Mouse (Mus musculus): ENCODE measurements around the gene Cyp17a1. TPM values are rescaled to one million over a fixed set of nuclear protein-coding genes. Genes with fewer than 3 reads are reported as not detected.
A peak's percentile ranks its signal among the peaks of the same experiment; 100 is the strongest.

The Cyp17a1 gene
- total RNA-seq, 2 experiments from 2014 or later = not detected

- intact Hi-C loops (cut with DNase I) = no loop called here
- no peak for DNase-seq (ENCODE audit: extremely low spot score in 1 of 2, low spot score in 2 of 2)
Measured at GRCm38 (mm10) chr19:46679720-46680383, 6.9 kb upstream of the Cyp17a1 start.

- intact Hi-C loops (cut with DNase I) = no loop called here
- DNase-seq (ENCODE audit: extremely low spot score in 1 of 2, low spot score in 2 of 2) = no peak
Measured at GRCm38 (mm10) chr19:46675641-46676040, 2.7 kb upstream of the Cyp17a1 start.

DNA sequence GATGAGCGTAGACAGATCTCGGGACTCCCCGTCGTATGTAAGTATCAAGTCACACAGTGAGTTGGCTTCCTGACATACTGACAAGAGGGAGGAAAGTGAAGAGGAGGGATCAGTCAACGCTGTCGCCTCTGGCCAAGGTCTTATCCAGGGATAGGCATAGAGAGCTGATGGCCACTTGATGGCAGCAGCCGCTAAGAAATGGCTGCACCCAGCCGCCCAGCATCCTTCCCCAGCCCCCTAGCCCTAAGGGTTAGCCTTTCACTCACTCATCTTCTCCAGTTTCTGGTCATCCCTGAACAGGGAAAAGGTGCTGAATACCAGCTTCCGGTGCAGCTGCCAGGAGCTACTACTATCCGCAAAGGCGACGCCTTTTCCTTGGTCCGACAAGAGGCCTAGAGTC, 2.3 kb downstream of the Cyp17a1 start:
- DNase-seq (ENCODE audit: extremely low spot score in 1 of 2, low spot score in 2 of 2) = peak in 1 of 2 experiments; percentile 75
- intact Hi-C loops (cut with DNase I) = loop anchor here (2.0 to 5.0 kb wide), 2 partner anchors 70 to 197 kb away; no protein-coding TSS in a partner anchor

- DNase-seq (ENCODE audit: extremely low spot score in 1 of 2, low spot score in 2 of 2) = no peak
- intact Hi-C loops (cut with DNase I) = loop anchor here (2.0 to 5.0 kb wide), 2 partner anchors 71 to 197 kb away; no protein-coding TSS in a partner anchor
Measured at GRCm38 (mm10) chr19:46669802-46670201, 3.2 kb downstream of the Cyp17a1 start.

DNA sequence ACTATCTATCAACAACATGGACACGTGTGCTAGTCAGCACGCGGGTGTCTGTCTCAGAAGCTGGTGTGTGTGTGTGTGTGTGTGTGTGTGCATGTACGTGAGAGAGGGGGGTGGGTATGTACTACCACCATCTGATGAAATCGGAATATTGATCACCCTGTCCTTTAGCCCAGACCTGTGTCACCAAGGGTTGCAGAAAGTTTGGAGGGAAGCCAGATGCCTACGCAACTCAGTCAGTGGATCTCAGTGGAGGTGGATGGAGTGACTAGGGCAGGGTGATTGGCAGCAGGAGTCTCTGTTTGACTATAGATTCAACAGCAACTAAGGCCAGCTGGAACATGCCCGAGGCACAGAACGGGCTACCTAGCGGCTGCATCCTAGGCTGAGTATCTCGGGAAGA, 4.7 kb downstream of the Cyp17a1 start:
- DNase-seq (ENCODE audit: extremely low spot score in 1 of 2, low spot score in 2 of 2) = no peak
- intact Hi-C loops (cut with DNase I) = no loop called here

- intact Hi-C loops (cut with DNase I) = no loop called here
- DNase-seq (ENCODE audit: extremely low spot score in 1 of 2, low spot score in 2 of 2) = no peak
Measured at GRCm38 (mm10) chr19:46667300-46667699, 5.7 kb downstream of the Cyp17a1 start.

- DNase-seq (ENCODE audit: extremely low spot score in 1 of 2, low spot score in 2 of 2) = no peak
- intact Hi-C loops (cut with DNase I) = no loop called here
Measured at GRCm38 (mm10) chr19:46665474-46665873, 7.5 kb downstream of the Cyp17a1 start.

- DNase-seq (ENCODE audit: extremely low spot score in 1 of 2, low spot score in 2 of 2) = no peak
- intact Hi-C loops (cut with DNase I) = no loop called here
Measured at GRCm38 (mm10) chr19:46662784-46663183, 10.2 kb downstream of the Cyp17a1 start.

- no peak for DNase-seq (ENCODE audit: extremely low spot score in 1 of 2, low spot score in 2 of 2)
- intact Hi-C loops (cut with DNase I) = no loop called here
Measured at GRCm38 (mm10) chr19:46662214-46662613, 10.8 kb downstream of the Cyp17a1 start.

- intact Hi-C loops (cut with DNase I) = no loop called here
- no peak for DNase-seq (ENCODE audit: extremely low spot score in 1 of 2, low spot score in 2 of 2)
Measured at GRCm38 (mm10) chr19:46661511-46661910, 11.5 kb downstream of the Cyp17a1 start.

DNA sequence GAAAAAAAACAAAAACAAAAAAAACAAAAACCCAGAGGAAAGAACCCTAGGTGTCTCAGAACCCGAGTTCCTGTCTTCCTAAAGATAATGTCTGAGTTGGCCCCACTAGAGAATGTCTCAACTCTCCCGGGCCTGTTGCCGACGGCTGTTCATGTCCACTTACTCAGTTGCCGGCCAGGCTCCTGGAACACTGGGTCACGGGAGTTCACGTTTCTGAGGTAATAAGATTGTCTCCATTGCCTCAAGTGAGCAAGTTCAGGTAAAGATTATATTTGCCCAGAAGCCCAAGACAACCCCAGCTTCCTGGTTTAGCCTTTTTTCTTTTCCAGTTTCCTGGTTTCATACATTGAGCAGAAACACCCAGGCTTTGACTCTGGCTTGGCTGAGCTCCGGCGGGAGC, 14.1 kb downstream of the Cyp17a1 start:
- no peak for DNase-seq (ENCODE audit: extremely low spot score in 1 of 2, low spot score in 2 of 2)
- intact Hi-C loops (cut with DNase I) = loop anchor here (5.0 kb wide), 1 partner anchor 52 kb away; no protein-coding TSS in a partner anchor

- no peak for DNase-seq (ENCODE audit: extremely low spot score in 1 of 2, low spot score in 2 of 2)
- intact Hi-C loops (cut with DNase I) = loop anchor here (5.0 kb wide), 1 partner anchor 51 kb away; no protein-coding TSS in a partner anchor
Measured at GRCm38 (mm10) chr19:46658348-46658747, 14.6 kb downstream of the Cyp17a1 start.

- intact Hi-C loops (cut with DNase I) = loop anchor here (5.0 kb wide), 1 partner anchor 50 kb away; no protein-coding TSS in a partner anchor
Measured at GRCm38 (mm10) chr19:46657339-46658020, 15.5 kb downstream of the Cyp17a1 start.

GRCm38 (mm10) chr19:46656151-46656840, 16.7 kb downstream of the Cyp17a1 start:
- no peak for DNase-seq (ENCODE audit: extremely low spot score in 1 of 2, low spot score in 2 of 2)
- intact Hi-C loops (cut with DNase I) = loop anchor here (5.0 kb wide), 1 partner anchor 49 kb away; no protein-coding TSS in a partner anchor

More at GRCm38 (mm10) chr19:46657339-46658020, 15.5 kb downstream of the Cyp17a1 start:
- peak in 1 of 2 experiments; percentile 53 for DNase-seq (ENCODE audit: extremely low spot score in 1 of 2, low spot score in 2 of 2)

DNA sequence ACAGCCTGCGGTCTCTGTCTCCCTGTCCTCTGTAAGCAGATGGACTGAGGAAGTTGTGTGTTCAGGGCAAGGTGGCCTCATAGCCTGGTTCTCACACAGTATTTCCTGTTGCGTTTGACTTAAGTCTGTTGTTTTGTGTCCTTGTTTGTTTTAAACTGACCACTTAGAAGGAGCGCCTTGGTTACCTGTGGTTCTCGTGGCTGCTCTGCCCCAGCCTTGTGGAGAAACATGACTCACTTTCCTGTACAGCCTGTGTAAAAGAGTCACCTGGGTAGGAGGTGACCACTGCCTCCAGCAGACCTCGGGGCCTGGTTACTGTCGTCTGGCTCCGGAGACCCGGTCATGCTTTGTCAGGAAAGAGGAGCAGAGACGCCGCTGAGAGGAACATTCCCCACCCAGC, 17.3 kb downstream of the Cyp17a1 start:
- intact Hi-C loops (cut with DNase I) = loop anchor here (5.0 kb wide), 1 partner anchor 48 kb away; no protein-coding TSS in a partner anchor
- no peak for DNase-seq (ENCODE audit: extremely low spot score in 1 of 2, low spot score in 2 of 2)

DNA sequence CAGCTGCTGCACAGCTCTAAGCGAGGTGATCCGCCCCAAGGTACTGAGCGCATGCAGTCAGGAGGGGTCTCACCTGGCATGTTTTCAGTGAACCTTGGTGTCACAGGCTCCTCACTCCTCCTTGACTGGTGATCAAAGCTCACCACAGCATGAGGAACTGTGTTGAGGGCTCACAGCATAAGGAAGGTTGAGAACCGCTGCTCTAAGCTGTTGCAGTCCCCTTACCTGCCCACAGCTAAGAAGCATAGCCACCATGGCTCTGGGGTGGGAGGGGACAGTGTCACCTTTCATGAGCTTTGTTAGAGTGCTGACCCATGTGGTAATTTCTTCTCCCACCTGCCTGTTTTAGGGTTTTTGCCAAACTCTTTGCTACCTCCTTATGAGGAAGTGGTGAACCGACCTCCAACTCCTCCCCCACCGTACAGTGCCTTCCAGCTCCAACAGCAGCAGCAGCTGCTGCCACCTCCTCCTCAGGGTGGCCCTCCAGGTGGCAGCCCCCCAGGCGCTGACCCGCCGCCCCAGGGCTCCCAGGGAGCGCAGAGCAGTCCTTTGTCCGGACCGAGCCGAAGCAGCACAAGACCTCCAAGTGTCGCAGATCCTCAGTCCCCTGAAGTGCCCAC, 19.2 kb downstream of the Cyp17a1 start:
- DNase-seq (ENCODE audit: extremely low spot score in 1 of 2, low spot score in 2 of 2) = no peak

DNA sequence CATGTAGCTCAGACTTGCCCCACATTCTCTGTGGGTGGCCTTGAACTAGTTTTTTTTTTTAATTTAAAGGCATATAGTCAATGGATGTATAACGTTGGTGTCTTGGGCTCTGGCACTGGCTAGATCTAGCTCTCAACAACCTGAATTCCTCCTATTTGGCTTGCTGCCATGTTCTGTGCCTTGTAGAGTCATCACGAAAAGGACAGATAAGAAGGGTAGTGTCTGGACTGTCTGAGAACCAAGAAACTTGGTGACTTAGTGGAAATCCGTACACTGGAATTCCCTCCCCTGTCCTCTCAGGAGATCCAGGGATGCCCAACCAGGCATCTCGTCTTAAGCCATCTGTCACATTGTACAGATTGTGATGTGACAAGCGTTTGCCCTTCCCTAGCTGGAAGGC, 19.8 kb downstream of the Cyp17a1 start:
- intact Hi-C loops (cut with DNase I) = no loop called here
- DNase-seq (ENCODE audit: extremely low spot score in 1 of 2, low spot score in 2 of 2) = no peak

More for the DNA sequence above, 19.2 kb downstream of the Cyp17a1 start:
- intact Hi-C loops (cut with DNase I) = no loop called here

DNA sequence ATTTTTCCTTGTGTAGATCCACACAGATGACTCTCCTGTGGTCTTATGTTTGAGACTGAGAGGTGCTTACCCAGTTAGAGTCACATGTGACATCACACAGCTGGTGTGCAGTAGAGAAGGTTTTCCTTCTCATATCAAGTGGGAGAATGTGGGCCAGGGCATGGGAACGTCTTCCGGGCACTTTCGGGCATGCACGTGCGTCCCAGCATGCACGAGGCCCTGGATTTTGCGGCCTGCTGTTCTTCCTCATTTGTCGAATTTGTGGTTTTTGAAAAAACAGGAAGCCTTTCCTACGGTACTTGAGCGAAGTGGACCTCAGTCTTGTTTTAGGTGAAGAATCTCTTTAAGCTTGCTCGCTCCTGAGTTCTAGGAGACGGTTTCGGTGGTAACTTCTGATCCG, 24.4 kb downstream of the Cyp17a1 start:
- intact Hi-C loops (cut with DNase I) = no loop called here

DNA sequence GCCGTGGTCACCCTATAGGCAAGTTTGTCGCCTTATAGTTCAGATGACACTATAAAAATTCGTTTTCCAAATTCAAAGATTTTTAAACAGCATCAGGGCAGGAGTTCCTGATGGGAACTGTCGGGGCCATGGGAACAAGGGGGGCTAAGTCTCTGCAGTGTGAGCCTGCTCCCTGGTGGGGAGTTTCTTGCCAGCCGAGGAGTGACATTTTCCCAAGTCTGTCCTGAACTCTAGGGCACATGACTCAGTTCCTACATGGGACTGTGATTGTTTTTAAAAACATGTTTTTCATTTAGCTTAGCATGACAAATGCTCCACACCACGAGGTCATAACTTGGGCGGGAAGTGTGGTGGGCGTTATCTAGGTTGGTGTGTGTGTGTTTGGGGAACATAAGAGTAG, 25.1 kb downstream of the Cyp17a1 start:
- DNase-seq (ENCODE audit: extremely low spot score in 1 of 2, low spot score in 2 of 2) = no peak
- intact Hi-C loops (cut with DNase I) = no loop called here

More for the DNA sequence above, 24.4 kb downstream of the Cyp17a1 start:
- DNase-seq (ENCODE audit: extremely low spot score in 1 of 2, low spot score in 2 of 2) = no peak

All from left cerebral cortex, postnatal 10 days (tissue).